13 mouse cellular contexts compared by ENCODE assay signal in genomic region chr13:30524961-30525360, GRCm38 (mm10). TPM values are rescaled to one million over a fixed set of nuclear protein-coding genes. Genes with fewer than 3 reads are reported as not detected.
DNase-seq lines count a peak whose midpoint lies in the region; ATAC-seq and TF ChIP-seq lines count a peak whose summit lies in the region.
"Had no signal": no experiment of that assay in that cellular context is flagged by ENCODE, and none has a peak within 500 bp of the region (broad histone marks: within the 10 kb centered on the region; RNA-seq: fewer than 3 reads in every experiment).

No protein-coding gene starts in this region.

- no peak for TF ChIP-seq CTCF in hindbrain, postnatal 0 days (IDR thresholded peaks at IDR 0.05; ENCODE audit: low read depth)
- TF ChIP-seq CTCF in lung, postnatal 0 days (IDR thresholded peaks at IDR 0.05): no peak

- no peak overlapping the region for H3K9ac ChIP-seq in hindbrain, postnatal 0 days (replicated peaks; ENCODE audit: low read length)
- H3K9ac ChIP-seq in hindbrain, embryonic 11.5 days (ENCODE audit: low read depth, low read length): no peak overlapping the region
- no peak overlapping the region for H3K9ac ChIP-seq in lung, postnatal 0 days (replicated peaks; ENCODE audit: low read depth)
- H3K9ac ChIP-seq: embryonic facial prominence, embryonic 15.5 days; liver, embryonic 14.5 days; neural tube, embryonic 12.5 days had no signal

- no peaks in the 10 kb centered on the region for H3K9me3 ChIP-seq in hindbrain, postnatal 0 days (ENCODE audit: low read length)
- no peaks in the 10 kb centered on the region for H3K9me3 ChIP-seq in hindbrain, embryonic 11.5 days (ENCODE audit: control insufficient read depth, low read length)
- H3K9me3 ChIP-seq in lung, postnatal 0 days (ENCODE audit: low read length): no peaks in the 10 kb centered on the region
- H3K9me3 ChIP-seq: embryonic facial prominence, embryonic 15.5 days; neural tube, embryonic 12.5 days had no signal

- H3K4me1 ChIP-seq in hindbrain, postnatal 0 days (ENCODE audit: insufficient read depth, low read length): no peaks in the 10 kb centered on the region
- no peaks in the 10 kb centered on the region for H3K4me1 ChIP-seq in hindbrain, embryonic 11.5 days (replicated peaks; ENCODE audit: control insufficient read depth, insufficient read depth, low read length)
- H3K4me1 ChIP-seq in lung, postnatal 0 days (ENCODE audit: insufficient read depth, low read depth, low read length): no peaks in the 10 kb centered on the region
- H3K4me1 ChIP-seq: embryonic facial prominence, embryonic 15.5 days; neural tube, embryonic 12.5 days had no signal

- H3K36me3 ChIP-seq in hindbrain, postnatal 0 days (ENCODE audit: insufficient read depth, low read length): no peaks in the 10 kb centered on the region
- no peaks in the 10 kb centered on the region for H3K36me3 ChIP-seq in hindbrain, embryonic 11.5 days (ENCODE audit: control insufficient read depth, insufficient read depth, low read length)
- H3K36me3 ChIP-seq in lung, postnatal 0 days (ENCODE audit: insufficient read depth, low read length): no peaks in the 10 kb centered on the region
- H3K36me3 ChIP-seq: embryonic facial prominence, embryonic 15.5 days; neural tube, embryonic 12.5 days had no signal

- no peaks in the 10 kb centered on the region for H3K27me3 ChIP-seq in hindbrain, postnatal 0 days (ENCODE audit: insufficient read depth, low read length)
- no peaks in the 10 kb centered on the region for H3K27me3 ChIP-seq in hindbrain, embryonic 11.5 days (ENCODE audit: control insufficient read depth, insufficient read depth, low read length)
- H3K27me3 ChIP-seq in lung, postnatal 0 days (replicated peaks; ENCODE audit: insufficient read depth, low read length): no peaks in the 10 kb centered on the region
- H3K27me3 ChIP-seq: embryonic facial prominence, embryonic 15.5 days; neural tube, embryonic 12.5 days had no signal

- no peak overlapping the region for H3K4me3 ChIP-seq in hindbrain, postnatal 0 days (ENCODE audit: low read length)
- H3K4me3 ChIP-seq in hindbrain, embryonic 11.5 days (ENCODE audit: low read depth, low read length): no peak overlapping the region
- H3K4me3 ChIP-seq in lung, postnatal 0 days (ENCODE audit: low read depth, low read length): no peak overlapping the region
- H3K4me3 ChIP-seq: embryonic facial prominence, embryonic 15.5 days; neural tube, embryonic 12.5 days had no signal

- H3K4me2 ChIP-seq in hindbrain, postnatal 0 days (ENCODE audit: low read depth, low read length): no peak overlapping the region
- H3K4me2 ChIP-seq in hindbrain, embryonic 11.5 days (replicated peaks; ENCODE audit: low read depth, low read length): no peak overlapping the region
- no peak overlapping the region for H3K4me2 ChIP-seq in lung, postnatal 0 days (replicated peaks; ENCODE audit: low read depth, low read length)
- H3K4me2 ChIP-seq: embryonic facial prominence, embryonic 15.5 days; midbrain, embryonic 11.5 days; neural tube, embryonic 12.5 days had no signal

- no peak overlapping the region for H3K27ac ChIP-seq in hindbrain, postnatal 0 days
- H3K27ac ChIP-seq in hindbrain, embryonic 11.5 days (ENCODE audit: low read depth, low read length): no peak overlapping the region
- no peak overlapping the region for H3K27ac ChIP-seq in lung, postnatal 0 days (ENCODE audit: low read length)
- H3K27ac ChIP-seq: embryonic facial prominence, embryonic 15.5 days; liver, embryonic 14.5 days; neural tube, embryonic 12.5 days had no signal

- ATAC-seq in hindbrain, postnatal 0 days: 0 out of 2 replicates have a peak, but pooled peaks have one; percentile 10
- ATAC-seq in hindbrain, embryonic 11.5 days (ENCODE audit: low FRiP score): no peak
- ATAC-seq in lung, postnatal 0 days: peak; percentile 69

- WGBS in hindbrain, postnatal 0 days: 75% methylated on average over 8 of the region's 8 CpGs
- WGBS in hindbrain, embryonic 11.5 days: 89% methylated on average over 8 of the region's 8 CpGs
- 71% methylated on average over 8 of the region's 8 CpGs for WGBS in lung, postnatal 0 days

- TF ChIP-seq EP300 in lung, postnatal 0 days (IDR thresholded peaks at IDR 0.05): no peak

- DNase-seq in hindbrain, postnatal 0 days (ENCODE audit: low spot score): peak; percentile 43
- DNase-seq in hindbrain, embryonic 11.5 days (ENCODE audit: low spot score): no peak
- DNase-seq in fibroblast of lung, adult 2 months (ENCODE audit: low read depth): peak; percentile 94
- DNase-seq in gastrocnemius, postnatal 25 days: peak; percentile 57
- peak; percentile 71 for DNase-seq in lung, postnatal 0 days (ENCODE audit: low spot score)
- DNase-seq in frontal cortex, postnatal 14 days (ENCODE audit: low spot score in 2 of 2): no peak
- DNase-seq in urinary bladder, postnatal 25 days (ENCODE audit: low spot score): no peak
- no peak for DNase-seq in left cerebral cortex, adult 11 months (ENCODE audit: low spot score)
- DNase-seq: cerebellum, postnatal 25 days had no signal

RNA-seq across cellular contexts. Expression of gene Uqcrfs1, which starts 20.2 kb away (rescaled TPM):
- total RNA-seq in hindbrain, postnatal 0 days (2014; rRNA removed): 198 and 246 TPM in 2 replicates
- 382 and 392 TPM in 2 replicates for polyA plus RNA-seq in hindbrain, postnatal 0 days (2015; fragmentation: Nextera tagmentation; extraction: Ambion mirVana)
- 255 and 270 TPM in 2 replicates for polyA plus RNA-seq in hindbrain, embryonic 11.5 days (2014; fragmentation: Nextera tagmentation; extraction: Ambion mirVana)
- total RNA-seq in gastrocnemius, postnatal 25 days (2021): 100 to 1,000 TPM; 580 to 597 TPM
- 169 and 179 TPM in 2 replicates for polyA plus RNA-seq in lung, postnatal 0 days (2015; fragmentation: Nextera tagmentation; extraction: Ambion mirVana)

Comparison
In these comparisons a context has a peak if more than half of its experiments do, and no peak if none do; other contexts are left out.
1. DNase-seq: peak in hindbrain, postnatal 0 days (single experiment), fibroblast of lung, adult 2 months (single experiment), gastrocnemius, postnatal 25 days (single experiment) and lung, postnatal 0 days (single experiment); none in hindbrain, embryonic 11.5 days (single experiment), frontal cortex, postnatal 14 days (0 of 2), urinary bladder, postnatal 25 days (single experiment) and left cerebral cortex, adult 11 months (single experiment).